Mouse (Mus musculus): ENCODE data around the gene Olfr525. TPM values are rescaled to one million over a fixed set of nuclear protein-coding genes. Genes with fewer than 3 reads are reported as not detected.

The Olfr525 gene
- polyA plus RNA-seq, 1 experiment, result 0.16 TPM

DNA sequence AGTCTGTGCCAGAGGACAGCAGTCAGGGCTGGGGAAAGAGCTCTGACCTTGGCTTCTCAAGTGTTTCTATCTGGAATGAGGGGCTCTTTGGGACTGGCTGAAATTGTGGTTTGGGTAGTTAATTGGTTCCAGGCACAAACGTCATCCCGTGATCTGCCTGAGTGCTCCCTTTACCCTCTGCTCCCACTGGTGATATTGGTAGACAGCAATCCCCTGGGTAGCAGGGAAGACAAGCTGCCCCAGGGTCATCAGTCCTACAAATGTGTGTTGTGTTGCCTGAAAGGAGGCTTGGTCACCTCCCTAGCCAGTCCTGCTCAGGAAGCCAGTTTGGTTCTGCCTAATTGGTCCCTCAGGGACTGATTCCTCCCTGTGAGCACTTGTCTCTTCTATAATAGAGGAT is 13.1 kb downstream of the Olfr525 start, which contains the start of gene Olfr527:
Olfr527 (plus strand) TSS at position 301 of the 400 bp plus-strand sequence.
- Histone ChIP-seq H3K27me3 (ENCODE audit: control insufficient read depth, insufficient read depth, low read length) (no peaks in the 10 kb centered on the region), H3K36me3 (ENCODE audit: control insufficient read depth, insufficient read depth, low read length) (no peaks in the 10 kb centered on the region), H3K27ac (ENCODE audit: control insufficient read depth, insufficient read depth, low read length) (no peak within 1 kb of the TSS), H3K4me3 (ENCODE audit: control insufficient read depth, insufficient read depth, low read length) (no peak within 1 kb of the TSS), H3K4me1 (replicated peaks; ENCODE audit: control insufficient read depth, insufficient read depth, low read length) (no peaks in the 10 kb centered on the region)
- WGBS, result 100% methylated on average over 2 of the region's 2 CpGs
- no peak for DNase-seq
- TF ChIP-seq CTCF (IDR thresholded peaks at IDR 0.05; ENCODE audit: borderline replicate concordance, control insufficient read depth, extremely low read depth, insufficient read depth, low read length, poor library complexity) (no peak), POLR2A (IDR thresholded peaks at IDR 0.05; ENCODE audit: control insufficient read depth, extremely low read depth, insufficient read depth, low read length, poor library complexity) (no peak)

DNA sequence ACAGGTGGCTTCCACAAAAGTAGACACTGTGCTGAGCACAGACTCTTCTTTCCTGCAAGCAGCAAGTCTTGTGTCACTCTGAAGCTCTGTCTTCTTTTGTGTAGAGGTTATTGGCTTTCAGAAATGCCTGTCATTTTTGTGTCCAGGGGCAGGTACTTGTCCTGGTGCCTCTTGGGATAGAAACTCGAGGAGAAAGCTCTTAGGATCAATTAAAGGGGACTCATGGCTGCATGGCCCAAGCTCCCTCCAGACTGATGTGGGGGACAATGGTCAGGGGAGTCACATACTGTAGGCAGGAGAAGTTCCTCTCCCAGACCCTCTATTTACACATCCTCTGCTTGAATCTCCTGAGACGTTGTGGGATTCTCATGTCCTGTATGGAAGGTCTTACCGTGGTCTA is 40.9 kb downstream of the Olfr525 start, which contains the start of gene Olfr60:
Olfr60 (minus strand) TSS at position 101 of the 400 bp plus-strand sequence.
- H3K27me3 ChIP-seq (ENCODE audit: control insufficient read depth, insufficient read depth, low read length), result no peaks in the 10 kb centered on the region
- no peak within 1 kb of the TSS for H3K27ac ChIP-seq (ENCODE audit: control insufficient read depth, insufficient read depth, low read length)
- H3K4me1 ChIP-seq (replicated peaks; ENCODE audit: control insufficient read depth, insufficient read depth, low read length), result no peaks in the 10 kb centered on the region
- 74% methylated on average over 3 of the region's 3 CpGs for WGBS
- no peaks in the 10 kb centered on the region for H3K36me3 ChIP-seq (ENCODE audit: control insufficient read depth, insufficient read depth, low read length)
- DNase-seq, result no peak
- TF ChIP-seq POLR2A (IDR thresholded peaks at IDR 0.05; ENCODE audit: control insufficient read depth, extremely low read depth, insufficient read depth, low read length, poor library complexity) (no peak), CTCF (IDR thresholded peaks at IDR 0.05; ENCODE audit: borderline replicate concordance, control insufficient read depth, extremely low read depth, insufficient read depth, low read length, poor library complexity) (no peak)
- no peak within 1 kb of the TSS for H3K4me3 ChIP-seq (ENCODE audit: control insufficient read depth, insufficient read depth, low read length)

DNA sequence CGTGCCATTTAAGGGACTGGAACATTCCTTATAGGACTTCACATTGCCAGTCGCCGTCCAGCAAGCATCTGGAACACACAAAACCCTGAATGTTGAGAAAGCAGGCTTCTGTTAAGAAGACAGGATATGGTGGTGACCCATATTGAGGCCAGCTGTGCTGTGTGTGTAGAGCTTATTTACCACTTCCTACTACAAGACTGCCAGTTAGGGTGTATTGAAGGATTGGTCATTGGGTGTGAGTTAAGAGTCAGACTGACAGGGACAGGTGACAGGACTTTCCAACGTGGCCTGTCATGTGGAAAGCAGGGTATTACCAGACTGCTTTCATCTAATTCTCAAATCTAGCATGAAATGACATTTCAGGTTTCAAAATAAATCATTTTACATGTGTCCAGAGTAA is 53.6 kb downstream of the Olfr525 start:
- H3K4me1 ChIP-seq (replicated peaks; ENCODE audit: control insufficient read depth, insufficient read depth, low read length), result peaks cover 18% of the 10 kb centered on the region
- 24% methylated on average over 4 of the region's 4 CpGs for WGBS

DNA sequence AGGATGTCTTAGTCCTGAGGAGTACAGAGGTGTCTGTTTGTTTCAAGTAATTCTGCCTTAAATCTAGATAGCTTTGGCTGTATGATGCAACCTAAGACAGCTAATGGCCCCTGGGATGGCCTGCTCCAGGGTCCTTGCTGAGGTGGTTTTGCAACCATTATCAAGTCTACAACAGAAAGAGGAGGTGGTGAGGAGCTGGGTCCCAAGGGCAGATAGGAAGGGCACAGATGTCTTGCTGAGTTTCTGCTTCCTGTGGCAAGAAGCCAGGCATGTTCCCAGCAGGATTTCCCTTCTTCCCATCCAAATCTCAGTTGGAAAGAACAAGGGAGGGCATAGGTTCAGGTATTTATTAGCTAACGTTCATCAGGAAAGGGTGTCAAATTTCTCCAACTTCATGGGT is 55.6 kb downstream of the Olfr525 start, which contains the start of gene Olfr530:
Olfr530 (minus strand) TSS at position 101 of the 400 bp plus-strand sequence.
- WGBS, result 97% methylated on average over 1 of the region's 1 CpGs

More for the DNA sequence above, 53.6 kb downstream of the Olfr525 start:
- peak; percentile 18 for DNase-seq
- no peaks in the 10 kb centered on the region for H3K36me3 ChIP-seq (ENCODE audit: control insufficient read depth, insufficient read depth, low read length)
- TF ChIP-seq CTCF (IDR thresholded peaks at IDR 0.05; ENCODE audit: borderline replicate concordance, control insufficient read depth, extremely low read depth, insufficient read depth, low read length, poor library complexity), result no peak
- H3K27ac ChIP-seq (ENCODE audit: control insufficient read depth, insufficient read depth, low read length), result peak overlapping the region; percentile 66
- H3K4me3 ChIP-seq (ENCODE audit: control insufficient read depth, insufficient read depth, low read length), result no peak overlapping the region
- no peaks in the 10 kb centered on the region for H3K27me3 ChIP-seq (ENCODE audit: control insufficient read depth, insufficient read depth, low read length)

DNA sequence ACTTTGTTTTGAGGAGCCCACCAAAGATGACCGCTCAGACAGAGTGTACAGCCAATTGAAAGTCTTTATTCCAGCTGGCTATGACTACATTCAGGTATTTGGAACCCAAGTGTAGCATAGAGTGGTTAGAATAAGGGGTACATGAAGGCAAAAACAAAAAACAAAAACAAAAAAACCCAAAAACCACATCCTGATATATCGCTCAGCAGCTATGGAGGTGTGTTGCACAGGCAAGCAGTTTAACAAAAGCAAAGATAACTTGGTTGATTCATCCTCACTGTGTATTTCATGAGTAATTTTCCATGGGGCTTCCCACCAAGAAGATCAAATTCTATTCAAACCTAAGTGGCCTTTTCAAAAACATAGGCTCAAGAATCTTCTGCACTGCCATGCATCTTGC is 56.3 kb downstream of the Olfr525 start:
- WGBS, result 47% methylated on average over 2 of the region's 2 CpGs
- DNase-seq, result no peak
- no peak overlapping the region; the same call in 1 of the 2 replicates for H3K27ac ChIP-seq (ENCODE audit: control insufficient read depth, insufficient read depth, low read length)

More for the DNA sequence above, 55.6 kb downstream of the Olfr525 start, which contains the start of gene Olfr530:
- Histone ChIP-seq H3K27ac (ENCODE audit: control insufficient read depth, insufficient read depth, low read length) (peak within 1 kb of the TSS; percentile 61), H3K27me3 (ENCODE audit: control insufficient read depth, insufficient read depth, low read length) (no peaks in the 10 kb centered on the region), H3K4me1 (replicated peaks; ENCODE audit: control insufficient read depth, insufficient read depth, low read length) (peaks cover 18% of the 10 kb centered on the region), H3K36me3 (ENCODE audit: control insufficient read depth, insufficient read depth, low read length) (no peaks in the 10 kb centered on the region), H3K4me3 (ENCODE audit: control insufficient read depth, insufficient read depth, low read length) (no peak within 1 kb of the TSS)
- DNase-seq, result no peak
- TF ChIP-seq POLR2A (IDR thresholded peaks at IDR 0.05; ENCODE audit: control insufficient read depth, extremely low read depth, insufficient read depth, low read length, poor library complexity) (no peak), CTCF (IDR thresholded peaks at IDR 0.05; ENCODE audit: borderline replicate concordance, control insufficient read depth, extremely low read depth, insufficient read depth, low read length, poor library complexity) (no peak)

More for the DNA sequence above, 56.3 kb downstream of the Olfr525 start:
- Histone ChIP-seq H3K4me3 (ENCODE audit: control insufficient read depth, insufficient read depth, low read length) (no peak overlapping the region), H3K36me3 (ENCODE audit: control insufficient read depth, insufficient read depth, low read length) (no peaks in the 10 kb centered on the region), H3K4me1 (replicated peaks; ENCODE audit: control insufficient read depth, insufficient read depth, low read length) (peaks cover 18% of the 10 kb centered on the region), H3K27me3 (ENCODE audit: control insufficient read depth, insufficient read depth, low read length) (no peaks in the 10 kb centered on the region)
- no peak for TF ChIP-seq CTCF (IDR thresholded peaks at IDR 0.05; ENCODE audit: borderline replicate concordance, control insufficient read depth, extremely low read depth, insufficient read depth, low read length, poor library complexity)
- no peak for TF ChIP-seq POLR2A (IDR thresholded peaks at IDR 0.05; ENCODE audit: control insufficient read depth, extremely low read depth, insufficient read depth, low read length, poor library complexity)

Other genes with a start within 250 kb of the Olfr525 start
- 0.14 and 0.44 TPM in 2 replicates for gene Caly, start 238.3 kb upstream of the Olfr525 start, polyA plus RNA-seq (2012; rRNA removed)
- 2.4 and 5.2 TPM in 2 replicates for gene Prap1, start 227.5 kb upstream of the Olfr525 start, polyA plus RNA-seq (2012; rRNA removed)
- gene Fuom, start 218.4 kb upstream of the Olfr525 start, polyA plus RNA-seq (2012; rRNA removed), result 28.1 and 34.8 TPM in 2 replicates
- 15.3 and 18.0 TPM in 2 replicates for gene Paox, start 205.1 kb upstream of the Olfr525 start, polyA plus RNA-seq (2012; rRNA removed)
- gene Echs1, start 204.4 kb upstream of the Olfr525 start, polyA plus RNA-seq (2012; rRNA removed), result 60.9 and 65.6 TPM in 2 replicates
- 36.0 and 39.0 TPM in 2 replicates for gene Mtg1, start 183.3 kb upstream of the Olfr525 start, polyA plus RNA-seq (2012; rRNA removed)
- gene Sprn, start 166.0 kb upstream of the Olfr525 start, polyA plus RNA-seq (2012; rRNA removed), result 0.18 and 0.31 TPM in 2 replicates
- gene Olfr522, start 156.1 kb upstream of the Olfr525 start, polyA plus RNA-seq (2012; rRNA removed), result not detected in 2 replicates
- gene Olfr523, start 147.6 kb upstream of the Olfr525 start, polyA plus RNA-seq (2012; rRNA removed), result 0.41 and 1.0 TPM in 2 replicates
- gene Olfr524, start 114.9 kb upstream of the Olfr525 start, polyA plus RNA-seq (2012; rRNA removed), result 2.3 and 2.6 TPM in 2 replicates
- gene Cd163l1, start 102.6 kb upstream of the Olfr525 start, polyA plus RNA-seq (2012; rRNA removed), result 6.0 and 6.1 TPM in 2 replicates
- 21.4 and 23.9 TPM in 2 replicates for gene 5830411N06Rik, start 73.6 kb upstream of the Olfr525 start, polyA plus RNA-seq (2012; rRNA removed)
- 0.18 TPM in 1 of 2 replicates, not detected in the other for gene Olfr527, start 13.2 kb downstream of the Olfr525 start, polyA plus RNA-seq (2012; rRNA removed)
- 0.38 and 0.75 TPM in 2 replicates for gene Olfr60, start 40.8 kb downstream of the Olfr525 start, polyA plus RNA-seq (2012; rRNA removed)
- 0.39 and 0.43 TPM in 2 replicates for gene Olfr530, start 55.5 kb downstream of the Olfr525 start, polyA plus RNA-seq (2012; rRNA removed)
- gene Olfr531, start 82.1 kb downstream of the Olfr525 start, polyA plus RNA-seq (2012; rRNA removed), result 0.06 TPM in 1 of 2 replicates, not detected in the other
- not detected in 2 replicates for gene Olfr532, start 100.8 kb downstream of the Olfr525 start, polyA plus RNA-seq (2012; rRNA removed)
- gene Olfr533, start 142.5 kb downstream of the Olfr525 start, polyA plus RNA-seq (2012; rRNA removed), result not detected in 2 replicates
- gene Olfr535, start 163.4 kb downstream of the Olfr525 start, polyA plus RNA-seq (2012; rRNA removed), result 0.13 TPM in 1 of 2 replicates, not detected in the other
- gene Olfr536, start 186.5 kb downstream of the Olfr525 start, polyA plus RNA-seq (2012; rRNA removed), result 0.05 TPM in 1 of 2 replicates, not detected in the other
- not detected in 2 replicates for gene Olfr538, start 247.0 kb downstream of the Olfr525 start, polyA plus RNA-seq (2012; rRNA removed)